Mouse (Mus musculus): ENCODE measurements around the gene Gm3755.
A peak's percentile ranks its signal among the peaks of the same experiment; 100 is the strongest.
"Not testable (repeated sequence)": the region's sequence is repeated elsewhere in the genome, so short reads cannot be mapped to it uniquely, and the experiment has no call there.

Gene Gm3755

GRCm38 (mm10) chr14:7450817-7451216 lies at the start of gene Gm3755:
Gene Gm3755 (minus strand): TSS chr14:7450917.
- DNase-seq (ENCODE audit: low read depth): not testable (repeated sequence)

GRCm38 (mm10) chr14:7488731-7489130 lies 38.0 kb upstream of the Gm3755 start:
- DNase-seq (ENCODE audit: low read depth): peak; percentile 4

GRCm38 (mm10) chr14:7483662-7484061 lies 32.9 kb upstream of the Gm3755 start, which contains the start of gene Gm3752:
Gene Gm3752 (minus strand): TSS chr14:7483762.
- DNase-seq (ENCODE audit: low read depth): not testable (repeated sequence)

GRCm38 (mm10) chr14:7422496-7422895 lies 28.2 kb downstream of the Gm3755 start:
- DNase-seq (ENCODE audit: low read depth): not testable (repeated sequence)

All from induced T-regulatory cell, adult 2 months (primary cell).